Mouse (Mus musculus): ENCODE data around the gene Zfp629. TPM values are rescaled to one million over a fixed set of nuclear protein-coding genes. Genes with fewer than 3 reads are reported as not detected.
A peak's percentile ranks its signal among the peaks of the same experiment; 100 is the strongest.

Gene Zfp629
- polyA plus RNA-seq, 1 experiment from 2014 or later, result 11.9 TPM

GRCm38 (mm10) chr7:127591108-127591507 is 24.5 kb downstream of the Zfp629 start:
- Histone ChIP-seq H3K9me3 (replicated peaks) (no peaks in the 10 kb centered on the region), H3K27ac (replicated peaks) (no peak overlapping the region), H3K4me2 (replicated peaks) (no peak overlapping the region), H3K4me3 (replicated peaks) (no peak overlapping the region), H3K36me3 (peaks cover 64% of the 10 kb centered on the region), H3K4me1 (peaks cover 19% of the 10 kb centered on the region), H3K9ac (no peak overlapping the region), H3K27me3 (no peaks in the 10 kb centered on the region)
- ATAC-seq (ENCODE audit: insufficient number of reproducible peaks, low FRiP score, low TSS enrichment, low read depth), result no peak
- 92% methylated on average over 10 of the region's 10 CpGs for WGBS

GRCm38 (mm10) chr7:127589637-127590036 is 26.0 kb downstream of the Zfp629 start:
- no peaks in the 10 kb centered on the region for H3K27me3 ChIP-seq

GRCm38 (mm10) chr7:127588901-127589300 is 26.7 kb downstream of the Zfp629 start:
- H3K27ac ChIP-seq (replicated peaks), result peak overlapping the region; percentile 87; the same call in 1 of the 2 replicates

More at GRCm38 (mm10) chr7:127589637-127590036, 26.0 kb downstream of the Zfp629 start:
- H3K36me3 ChIP-seq, result peaks cover 50% of the 10 kb centered on the region
- peak overlapping the region; percentile 95 for H3K4me3 ChIP-seq (replicated peaks)
- H3K27ac ChIP-seq (replicated peaks), result no peak overlapping the region
- 0 out of 2 replicates have a peak overlapping the region, but pooled peaks have one; percentile 90 for H3K9ac ChIP-seq
- ATAC-seq (ENCODE audit: insufficient number of reproducible peaks, low FRiP score, low TSS enrichment, low read depth), result no peak
- peak overlapping the region; percentile 94 for H3K4me2 ChIP-seq (replicated peaks)
- no peaks in the 10 kb centered on the region for H3K9me3 ChIP-seq (replicated peaks)
- H3K4me1 ChIP-seq, result peaks cover 19% of the 10 kb centered on the region
- 84% methylated on average over 9 of the region's 9 CpGs for WGBS

GRCm38 (mm10) chr7:127588011-127588871 is 27.4 kb downstream of the Zfp629 start, which contains the start of the genes Ccdc189 and Rnf40:
Gene Ccdc189, minus strand, starts transcription at chr7:127588595.
Gene Rnf40, plus strand, starts transcription at chr7:127588767.
- WGBS, result under 1% methylated on average over 50 of the region's 50 CpGs
- ATAC-seq (ENCODE audit: insufficient number of reproducible peaks, low FRiP score, low TSS enrichment, low read depth), result peak; percentile 97
- peak within 1 kb of the TSS; percentile 90 for H3K9ac ChIP-seq
- peak within 1 kb of the TSS; percentile 87 for H3K27ac ChIP-seq (replicated peaks)
- H3K4me2 ChIP-seq (replicated peaks), result peak within 1 kb of the TSS; percentile 94
- H3K36me3 ChIP-seq, result peaks cover 48% of the 10 kb centered on the region
- no peaks in the 10 kb centered on the region for H3K27me3 ChIP-seq
- H3K9me3 ChIP-seq (replicated peaks), result no peaks in the 10 kb centered on the region
- peak within 1 kb of the TSS; percentile 95 for H3K4me3 ChIP-seq (replicated peaks)
- peaks cover 19% of the 10 kb centered on the region for H3K4me1 ChIP-seq

More at GRCm38 (mm10) chr7:127588901-127589300, 26.7 kb downstream of the Zfp629 start:
- Histone ChIP-seq H3K4me3 (replicated peaks) (peak overlapping the region; percentile 95), H3K4me2 (replicated peaks) (peak overlapping the region; percentile 94), H3K4me1 (peaks cover 19% of the 10 kb centered on the region), H3K9ac (peak overlapping the region; percentile 90), H3K9me3 (replicated peaks) (no peaks in the 10 kb centered on the region), H3K27me3 (no peaks in the 10 kb centered on the region), H3K36me3 (peaks cover 48% of the 10 kb centered on the region)
- WGBS, result 4% methylated on average over 29 of the region's 29 CpGs
- ATAC-seq (ENCODE audit: insufficient number of reproducible peaks, low FRiP score, low TSS enrichment, low read depth), result peak; percentile 0; the same call in 1 of the 2 replicates

GRCm38 (mm10) chr7:127587196-127587595 is 28.4 kb downstream of the Zfp629 start:
- no peaks in the 10 kb centered on the region for H3K27me3 ChIP-seq
- H3K4me2 ChIP-seq (replicated peaks), result peak overlapping the region; percentile 94
- no peak for ATAC-seq (ENCODE audit: insufficient number of reproducible peaks, low FRiP score, low TSS enrichment, low read depth)
- peaks cover 48% of the 10 kb centered on the region for H3K36me3 ChIP-seq
- 63% methylated on average over 5 of the region's 5 CpGs for WGBS
- peak overlapping the region; percentile 95 for H3K4me3 ChIP-seq (replicated peaks)
- no peaks in the 10 kb centered on the region for H3K9me3 ChIP-seq (replicated peaks)
- no peak overlapping the region for H3K9ac ChIP-seq
- no peak overlapping the region for H3K27ac ChIP-seq (replicated peaks)
- peaks cover 19% of the 10 kb centered on the region for H3K4me1 ChIP-seq

GRCm38 (mm10) chr7:127586149-127586548 is 29.4 kb downstream of the Zfp629 start:
- Histone ChIP-seq H3K27me3 (no peaks in the 10 kb centered on the region), H3K4me3 (replicated peaks) (no peak overlapping the region), H3K27ac (replicated peaks) (no peak overlapping the region), H3K36me3 (peaks cover 47% of the 10 kb centered on the region), H3K4me2 (replicated peaks) (no peak overlapping the region), H3K4me1 (peaks cover 19% of the 10 kb centered on the region), H3K9ac (no peak overlapping the region), H3K9me3 (replicated peaks) (no peaks in the 10 kb centered on the region)
- no peak for ATAC-seq (ENCODE audit: insufficient number of reproducible peaks, low FRiP score, low TSS enrichment, low read depth)
- WGBS, result 93% methylated on average over 6 of the region's 6 CpGs

- Histone ChIP-seq H3K4me2 (replicated peaks) (no peak overlapping the region), H3K4me1 (peaks cover 19% of the 10 kb centered on the region), H3K9ac (no peak overlapping the region), H3K9me3 (replicated peaks) (no peaks in the 10 kb centered on the region), H3K4me3 (replicated peaks) (no peak overlapping the region), H3K36me3 (peaks cover 47% of the 10 kb centered on the region), H3K27ac (replicated peaks) (no peak overlapping the region), H3K27me3 (no peaks in the 10 kb centered on the region)
- no peak for ATAC-seq (ENCODE audit: insufficient number of reproducible peaks, low FRiP score, low TSS enrichment, low read depth)
- 84% methylated on average over 7 of the region's 7 CpGs for WGBS
Measured at GRCm38 (mm10) chr7:127585031-127585430, 30.6 kb downstream of the Zfp629 start.

GRCm38 (mm10) chr7:127583260-127583659 is 32.3 kb downstream of the Zfp629 start:
- peaks cover 59% of the 10 kb centered on the region for H3K36me3 ChIP-seq

GRCm38 (mm10) chr7:127574115-127574514 is 41.5 kb downstream of the Zfp629 start:
- Histone ChIP-seq H3K36me3 (peaks cover 21% of the 10 kb centered on the region), H3K4me2 (replicated peaks) (peak overlapping the region; percentile 95), H3K27me3 (no peaks in the 10 kb centered on the region), H3K4me1 (peaks cover 24% of the 10 kb centered on the region), H3K4me3 (replicated peaks) (peak overlapping the region; percentile 77), H3K9ac (peak overlapping the region; percentile 82), H3K27ac (replicated peaks) (0 out of 2 replicates have a peak overlapping the region, but pooled peaks have one; percentile 55), H3K9me3 (replicated peaks) (no peaks in the 10 kb centered on the region)
- 17% methylated on average over 7 of the region's 7 CpGs for WGBS
- no peak for ATAC-seq (ENCODE audit: insufficient number of reproducible peaks, low FRiP score, low TSS enrichment, low read depth)

More at GRCm38 (mm10) chr7:127583260-127583659, 32.3 kb downstream of the Zfp629 start:
- H3K4me1 ChIP-seq, result peaks cover 10% of the 10 kb centered on the region
- ATAC-seq (ENCODE audit: insufficient number of reproducible peaks, low FRiP score, low TSS enrichment, low read depth), result no peak
- no peak overlapping the region for H3K27ac ChIP-seq (replicated peaks)
- H3K9me3 ChIP-seq (replicated peaks), result no peaks in the 10 kb centered on the region
- H3K4me2 ChIP-seq (replicated peaks), result no peak overlapping the region
- no peak overlapping the region for H3K9ac ChIP-seq
- no peaks in the 10 kb centered on the region for H3K27me3 ChIP-seq
- H3K4me3 ChIP-seq (replicated peaks), result no peak overlapping the region
- WGBS, result 94% methylated on average over 6 of the region's 6 CpGs

- peak overlapping the region; percentile 77 for H3K4me3 ChIP-seq (replicated peaks)
- H3K27ac ChIP-seq (replicated peaks), result peak overlapping the region; percentile 55; the same call in 1 of the 2 replicates
- peaks cover 20% of the 10 kb centered on the region for H3K36me3 ChIP-seq
- peak overlapping the region; percentile 82 for H3K9ac ChIP-seq
- no peak; the same call in 1 of the 2 replicates for ATAC-seq (ENCODE audit: insufficient number of reproducible peaks, low FRiP score, low TSS enrichment, low read depth)
- no peaks in the 10 kb centered on the region for H3K27me3 ChIP-seq
- WGBS, result under 1% methylated on average over 27 of the region's 28 CpGs
- no peaks in the 10 kb centered on the region for H3K9me3 ChIP-seq (replicated peaks)
- peaks cover 24% of the 10 kb centered on the region for H3K4me1 ChIP-seq
- H3K4me2 ChIP-seq (replicated peaks), result peak overlapping the region; percentile 95
Measured at GRCm38 (mm10) chr7:127573503-127574008, 42.0 kb downstream of the Zfp629 start.

GRCm38 (mm10) chr7:127572895-127573471 is 42.6 kb downstream of the Zfp629 start, which contains the start of gene Phkg2:
Gene Phkg2, plus strand, starts transcription at chr7:127573340.
- Histone ChIP-seq H3K4me3 (replicated peaks) (peak within 1 kb of the TSS; percentile 77), H3K9ac (peak within 1 kb of the TSS; percentile 82), H3K27ac (replicated peaks) (peak within 1 kb of the TSS; percentile 80), H3K36me3 (peaks cover 14% of the 10 kb centered on the region), H3K4me1 (peaks cover 24% of the 10 kb centered on the region), H3K9me3 (replicated peaks) (no peaks in the 10 kb centered on the region), H3K4me2 (replicated peaks) (peak within 1 kb of the TSS; percentile 95), H3K27me3 (no peaks in the 10 kb centered on the region)
- WGBS, result under 1% methylated on average over 17 of the region's 17 CpGs
- peak; percentile 97 for ATAC-seq (ENCODE audit: insufficient number of reproducible peaks, low FRiP score, low TSS enrichment, low read depth)

All from embryonic facial prominence, embryonic 15.5 days (tissue).